Mouse (Mus musculus): ENCODE results near the gene Mecom. TPM values are rescaled to one million over a fixed set of nuclear protein-coding genes. Genes with fewer than 3 reads are reported as not detected.

The Mecom gene
- total and polyA plus RNA-seq, 3 experiments = not detected

GRCm38 (mm10) chr3:30494371-30494770 lies 53.4 kb downstream of the Mecom start:
- Histone ChIP-seq H3K27me3 (replicated peaks) (no peaks in the 10 kb centered on the region), H3K4me3 (replicated peaks in 1 of 3; ENCODE audit: low read depth in 2 of 3, low read length in 2 of 3, poor library complexity in 1 of 3) (no peak overlapping the region), H3K27ac (ENCODE audit: insufficient read depth, low read depth) (no peak overlapping the region), H3K36me3 (replicated peaks in 1 of 2; ENCODE audit: control insufficient read depth in 1 of 2, insufficient read depth in 1 of 2, low read length in 1 of 2) (no peaks in the 10 kb centered on the region), H3K4me2 (ENCODE audit: insufficient read depth, low read depth, poor library complexity, severe bottlenecking) (no peak overlapping the region), H3K9ac (ENCODE audit: insufficient read depth, low read depth) (no peak overlapping the region), H3K9me3 (replicated peaks; ENCODE audit: low read length) (peaks cover 6% of the 10 kb centered on the region), H3K4me1 (ENCODE audit: control insufficient read depth in 1 of 2, insufficient read depth in 2 of 2) (no peaks in the 10 kb centered on the region), H3K79me2 (replicated peaks; ENCODE audit: control insufficient read depth, extremely low read depth, insufficient read depth, poor library complexity, severe bottlenecking) (no peaks in the 10 kb centered on the region)
- dilution Hi-C loops (cut with MboI; ENCODE audit: extremely low pct_ligation_motif_present, extremely low pct_unique_long_range_greater_than_20kb, low sequenced_read_pairs) = no loop called here
- DNase-seq (ENCODE audit: extremely low read depth) = no peak
- TF ChIP-seq RAD21 (IDR thresholded peaks at IDR 0.05; ENCODE audit: low read depth, low read length) (no peak), ZMIZ1 (IDR thresholded peaks at IDR 0.05; ENCODE audit: low read depth, low read length) (no peak), CTCF (conservative IDR thresholded peaks at IDR 0.05 in 1 of 2, IDR thresholded peaks at IDR 0.05 in 1 of 2; ENCODE audit: low read depth in 2 of 2, low read length in 2 of 2) (no peak), JUN (IDR thresholded peaks at IDR 0.05; ENCODE audit: insufficient read depth, low read depth, low read length) (no peak), TCF12 (IDR thresholded peaks at IDR 0.05; ENCODE audit: low read depth, low read length) (no peak), CHD1 (IDR thresholded peaks at IDR 0.05; ENCODE audit: low read depth, low read length) (no peak), GABPA (IDR thresholded peaks at IDR 0.05; ENCODE audit: insufficient replicate concordance, low read depth, low read length) (no peak), SMC3 (IDR thresholded peaks at IDR 0.05; ENCODE audit: low read depth, low read length) (no peak), IRF4 (IDR thresholded peaks at IDR 0.05; ENCODE audit: low read depth, low read length) (no peak), JUND (conservative IDR thresholded peaks at IDR 0.05; ENCODE audit: low read depth, low read length) (no peak), SIN3A (IDR thresholded peaks at IDR 0.05; ENCODE audit: low read length) (no peak), NELFE (IDR thresholded peaks at IDR 0.05; ENCODE audit: low read depth, low read length) (no peak), USF1 (IDR thresholded peaks at IDR 0.05; ENCODE audit: low read depth, low read length) (no peak), UBTF (IDR thresholded peaks at IDR 0.05; ENCODE audit: low read depth, low read length) (no peak), MAX (IDR thresholded peaks at IDR 0.05; ENCODE audit: low read length) (no peak), PAX5 (IDR thresholded peaks at IDR 0.05; ENCODE audit: low read length) (no peak)
- in situ Hi-C loops (cut with MboI; ENCODE audit: low pct_ligation_motif_present, low pct_unique_long_range_greater_than_20kb, low sequenced_read_pairs) = no loop called here

- no peak overlapping the region for H3K9ac ChIP-seq (ENCODE audit: insufficient read depth, low read depth)
- TF ChIP-seq POLR2A (IDR thresholded peaks at IDR 0.05; ENCODE audit: low read depth, low read length) (no peak), ZNF384 (IDR thresholded peaks at IDR 0.05; ENCODE audit: low read depth, low read length) (no peak), TCF12 (IDR thresholded peaks at IDR 0.05; ENCODE audit: low read depth, low read length) (no peak), MYC (IDR thresholded peaks at IDR 0.05; ENCODE audit: low read depth, low read length) (no peak), NRF1 (IDR thresholded peaks at IDR 0.05; ENCODE audit: low read depth, low read length) (no peak), E2F4 (IDR thresholded peaks at IDR 0.05; ENCODE audit: insufficient replicate concordance, low read depth, low read length) (no peak)
- no peaks in the 10 kb centered on the region for H3K79me2 ChIP-seq (replicated peaks; ENCODE audit: control insufficient read depth, extremely low read depth, insufficient read depth, poor library complexity, severe bottlenecking)
- in situ Hi-C loops (cut with MboI; ENCODE audit: low pct_ligation_motif_present, low pct_unique_long_range_greater_than_20kb, low sequenced_read_pairs) (no loop called here), dilution Hi-C loops (cut with MboI; ENCODE audit: extremely low pct_ligation_motif_present, extremely low pct_unique_long_range_greater_than_20kb, low sequenced_read_pairs) (no loop called here)
- no peak overlapping the region for H3K4me3 ChIP-seq (replicated peaks in 1 of 3; ENCODE audit: low read depth in 2 of 3, low read length in 2 of 3, poor library complexity in 1 of 3)
- no peak for DNase-seq (ENCODE audit: extremely low read depth)
- H3K27ac ChIP-seq (ENCODE audit: insufficient read depth, low read depth) = no peak overlapping the region
- no peaks in the 10 kb centered on the region for H3K27me3 ChIP-seq (replicated peaks)
- H3K4me2 ChIP-seq (ENCODE audit: insufficient read depth, low read depth, poor library complexity, severe bottlenecking) = no peak overlapping the region
- H3K36me3 ChIP-seq (replicated peaks in 1 of 2; ENCODE audit: control insufficient read depth in 1 of 2, insufficient read depth in 1 of 2, low read length in 1 of 2) = no peaks in the 10 kb centered on the region
- H3K4me1 ChIP-seq (ENCODE audit: control insufficient read depth in 1 of 2, insufficient read depth in 2 of 2) = no peaks in the 10 kb centered on the region
- H3K9me3 ChIP-seq (replicated peaks; ENCODE audit: low read length) = peaks cover 6% of the 10 kb centered on the region
These were observed 59.0 kb downstream of the Mecom start for GRCm38 (mm10) chr3:30488808-30489207.

All from CH12.LX (cell line).